Mouse (Mus musculus) E14TG2a.4 (cell line): ENCODE measurements around the gene Etnppl.

Source experiments
- CTCF ChIP-seq: conservative IDR thresholded peaks from 2 replicates; pipeline ENCODE4 v1.5.1; 2014; ENCODE audit warnings: low read length
- NANOG ChIP-seq: IDR thresholded peaks from 2 replicates; pipeline ENCODE4 v1.6.1; 2014; ENCODE audit warnings: borderline replicate concordance, low read length, mixed read lengths
- POU5F1 ChIP-seq: IDR thresholded peaks from 2 replicates; pipeline ENCODE4 v1.6.1; 2014; ENCODE audit warnings: low read length, borderline replicate concordance

DNA sequence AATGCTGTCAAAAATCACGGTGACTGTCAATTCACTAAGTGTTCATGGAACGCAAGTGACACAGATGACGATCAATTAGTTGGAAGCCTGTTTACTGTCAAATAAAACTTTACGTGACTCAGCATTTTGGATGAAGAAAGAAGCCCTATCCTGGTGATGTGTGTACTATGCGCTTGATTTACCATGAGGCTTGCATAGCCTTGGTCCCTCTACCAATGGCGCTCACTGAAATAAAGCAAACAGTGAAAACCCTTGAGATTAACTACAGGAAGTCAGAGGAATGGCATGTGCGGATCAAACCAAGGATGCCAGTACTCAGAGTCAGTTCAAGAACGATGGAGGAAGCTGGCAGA lies 67.7 kb downstream of the Etnppl start:
- TF ChIP-seq CTCF (no peak), POU5F1 (no peak), NANOG (no peak)
